In the genomic region with DNA sequence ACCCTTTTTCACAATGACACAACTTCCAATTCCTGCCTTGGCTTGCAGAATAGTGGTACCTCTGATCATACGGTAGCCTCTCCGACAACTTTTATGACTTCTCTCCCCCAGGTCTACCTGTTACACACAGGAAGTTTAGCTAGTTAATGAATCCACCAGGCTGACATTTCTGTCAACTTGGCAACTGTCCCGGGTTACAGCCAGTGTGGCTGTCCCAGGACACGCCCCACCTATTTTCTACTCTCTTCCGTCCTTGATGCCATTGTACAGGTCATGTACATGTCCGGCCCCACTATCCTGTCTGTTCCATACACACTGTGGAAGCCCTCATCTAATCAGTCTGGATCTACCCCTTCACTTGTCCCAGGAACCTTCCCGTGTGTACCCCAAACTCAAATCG, we compare ENCODE assay signal across 1 mouse cellular context.
TF ChIP-seq lines count a peak whose summit lies in the region.

No protein-coding gene starts in this region.

TF ChIP-seq in MEL, 35 proteins besides CTCF, POLR2A, EP300 and RAD21 (continued from another document):
- no peak for TF ChIP-seq ZNF384 (IDR thresholded peaks at IDR 0.05; ENCODE audit: low read depth, low read length)
- no peak for TF ChIP-seq ZC3H11A (IDR thresholded peaks at IDR 0.05; ENCODE audit: low read depth, low read length)
- TF ChIP-seq MEF2A (IDR thresholded peaks at IDR 0.05; ENCODE audit: extremely low read depth, insufficient replicate concordance, low read depth, low read length, poor library complexity, severe bottlenecking), result no peak
- no peak for TF ChIP-seq KAT2A (conservative IDR thresholded peaks at IDR 0.05; ENCODE audit: low read depth, low read length)
- no peak for TF ChIP-seq MAX (IDR thresholded peaks at IDR 0.05; ENCODE audit: low read length)
- TF ChIP-seq NELFE (IDR thresholded peaks at IDR 0.05; ENCODE audit: low read depth, low read length), result no peak
- TF ChIP-seq ZMIZ1 (IDR thresholded peaks at IDR 0.05; ENCODE audit: low read depth, low read length), result no peak
